Mouse (Mus musculus): ENCODE results near the gene Stx7.

- TF ChIP-seq NELFE (IDR thresholded peaks at IDR 0.05; ENCODE audit: low read depth, low read length) = no peak
- TF ChIP-seq MAFK (IDR thresholded peaks at IDR 0.05; ENCODE audit: borderline replicate concordance, low read depth, low read length) = no peak
- TF ChIP-seq POLR2A (IDR thresholded peaks at IDR 0.05; ENCODE audit: control insufficient read depth in 1 of 2, insufficient read depth in 1 of 2, low read depth in 1 of 2, low read length in 2 of 2, poor library complexity in 1 of 2) = no peak
- no peak for TF ChIP-seq GATA1 (IDR thresholded peaks at IDR 0.05; ENCODE audit: low read depth, low read length)
- TF ChIP-seq ETS1 (IDR thresholded peaks at IDR 0.05; ENCODE audit: low read depth, low read length) = no peak
- no peak for TF ChIP-seq ZKSCAN1 (IDR thresholded peaks at IDR 0.05; ENCODE audit: low read depth, low read length)
- TF ChIP-seq USF1 (IDR thresholded peaks at IDR 0.05; ENCODE audit: low read depth, low read length) = no peak
- no peak for TF ChIP-seq USF2 (IDR thresholded peaks at IDR 0.05; ENCODE audit: borderline replicate concordance in 1 of 2, insufficient read depth in 1 of 2, low read depth in 1 of 2, low read length in 2 of 2)
- TF ChIP-seq POLR2AphosphoS2 (IDR thresholded peaks at IDR 0.05; ENCODE audit: low read length) = no peak
- TF ChIP-seq CTCF (IDR thresholded peaks at IDR 0.05 in 2 of 3, conservative IDR thresholded peaks at IDR 0.05 in 1 of 3; ENCODE audit: control insufficient read depth in 1 of 3, insufficient read depth in 1 of 3, low read depth in 2 of 3, low read length in 3 of 3, poor library complexity in 1 of 3, severe bottlenecking in 1 of 3) = no peak
- TF ChIP-seq ZC3H11A (IDR thresholded peaks at IDR 0.05; ENCODE audit: low read depth, low read length) = no peak
Measured at GRCm38 (mm10) chr10:24168854-24169253, 19.8 kb downstream of the Stx7 start.
